Mouse (Mus musculus): ENCODE results near the gene Sobp.

- TF ChIP-seq ZNF384 (IDR thresholded peaks at IDR 0.05; ENCODE audit: low read depth, low read length) (no peak), HCFC1 (IDR thresholded peaks at IDR 0.05; ENCODE audit: borderline replicate concordance, insufficient read depth, low read length) (no peak), CHD2 (IDR thresholded peaks at IDR 0.05; ENCODE audit: low read depth, low read length) (no peak)
These were observed 132.5 kb downstream of the Sobp start for GRCm38 (mm10) chr10:43041794-43042193.
